Mouse (Mus musculus): ENCODE data around the gene Tmem94. TPM values are rescaled to one million over a fixed set of nuclear protein-coding genes. Genes with fewer than 3 reads are reported as not detected.

Gene Tmem94
- total RNA-seq, 2 experiments from 2014 or later: 17.2 to 17.6 TPM

Other genes with a start within 250 kb of the Tmem94 start
- gene Sumo2, start 229.2 kb upstream of the Tmem94 start, total RNA-seq (2014; fragmentation: Nextera tagmentation): 482 and 644 TPM in 2 replicates
- gene Sumo2, start 229.2 kb upstream of the Tmem94 start, total RNA-seq (2017): 590 and 678 TPM in 2 replicates
- 172 and 175 TPM in 2 replicates for gene Nup85, start 201.0 kb upstream of the Tmem94 start, total RNA-seq (2014; fragmentation: Nextera tagmentation)
- 170 and 173 TPM in 2 replicates for gene Nup85, start 201.0 kb upstream of the Tmem94 start, total RNA-seq (2017)
- 49.9 and 57.2 TPM in 2 replicates for gene Mrps7, start 161.5 kb upstream of the Tmem94 start, total RNA-seq (2014; fragmentation: Nextera tagmentation)
- gene Mrps7, start 161.5 kb upstream of the Tmem94 start, total RNA-seq (2017): 46.9 and 63.8 TPM in 2 replicates
- 34.1 and 43.3 TPM in 2 replicates for gene Gga3, start 161.4 kb upstream of the Tmem94 start, total RNA-seq (2014; fragmentation: Nextera tagmentation)
- 28.2 and 31.8 TPM in 2 replicates for gene Gga3, start 161.4 kb upstream of the Tmem94 start, total RNA-seq (2017)
- 18.9 and 32.1 TPM in 2 replicates for gene Mif4gd, start 152.5 kb upstream of the Tmem94 start, total RNA-seq (2014; fragmentation: Nextera tagmentation)
- gene Mif4gd, start 152.5 kb upstream of the Tmem94 start, total RNA-seq (2017): 17.5 and 29.5 TPM in 2 replicates
- gene Slc25a19, start 137.1 kb upstream of the Tmem94 start, total RNA-seq (2014; fragmentation: Nextera tagmentation): 21.9 and 26.1 TPM in 2 replicates
- 12.8 and 21.6 TPM in 2 replicates for gene Slc25a19, start 137.1 kb upstream of the Tmem94 start, total RNA-seq (2017)
- 106 and 112 TPM in 2 replicates for gene Grb2, start 56.8 kb upstream of the Tmem94 start, total RNA-seq (2014; fragmentation: Nextera tagmentation)
- gene Grb2, start 56.8 kb upstream of the Tmem94 start, total RNA-seq (2017): 40.4 and 56.0 TPM in 2 replicates
- 1.9 and 5.1 TPM in 2 replicates for gene Caskin2, start 48.2 kb downstream of the Tmem94 start, total RNA-seq (2014; fragmentation: Nextera tagmentation)
- 1.7 and 3.5 TPM in 2 replicates for gene Caskin2, start 48.2 kb downstream of the Tmem94 start, total RNA-seq (2017)
- 21.9 and 22.5 TPM in 2 replicates for gene Tsen54, start 49.3 kb downstream of the Tmem94 start, total RNA-seq (2014; fragmentation: Nextera tagmentation)
- gene Tsen54, start 49.3 kb downstream of the Tmem94 start, total RNA-seq (2017): 8.5 and 18.6 TPM in 2 replicates
- 4.2 and 11.3 TPM in 2 replicates for gene Llgl2, start 58.6 kb downstream of the Tmem94 start, total RNA-seq (2014; fragmentation: Nextera tagmentation)
- gene Llgl2, start 58.6 kb downstream of the Tmem94 start, total RNA-seq (2017): 2.8 and 4.1 TPM in 2 replicates
- gene Myo15b, start 93.0 kb downstream of the Tmem94 start, total RNA-seq (2014; fragmentation: Nextera tagmentation): 4.4 and 5.4 TPM in 2 replicates
- 1.1 and 2.1 TPM in 2 replicates for gene Myo15b, start 93.0 kb downstream of the Tmem94 start, total RNA-seq (2017)
- gene Smim5, start 134.5 kb downstream of the Tmem94 start, total RNA-seq (2014; fragmentation: Nextera tagmentation): 7.1 and 10.4 TPM in 2 replicates
- gene Smim5, start 134.5 kb downstream of the Tmem94 start, total RNA-seq (2017): 3.5 and 7.8 TPM in 2 replicates
- 0.88 and 2.3 TPM in 2 replicates for gene Smim6, start 146.6 kb downstream of the Tmem94 start, total RNA-seq (2014; fragmentation: Nextera tagmentation)
- 0.69 TPM in 1 of 2 replicates, not detected in the other for gene Smim6, start 146.6 kb downstream of the Tmem94 start, total RNA-seq (2017)
- gene Sap30bp, start 167.8 kb downstream of the Tmem94 start, total RNA-seq (2014; fragmentation: Nextera tagmentation): 20.4 and 44.5 TPM in 2 replicates
- 145 and 211 TPM in 2 replicates for gene Sap30bp, start 167.8 kb downstream of the Tmem94 start, total RNA-seq (2017)
- gene Recql5, start 168.0 kb downstream of the Tmem94 start, total RNA-seq (2014; fragmentation: Nextera tagmentation): 22.8 and 27.6 TPM in 2 replicates
- gene Recql5, start 168.0 kb downstream of the Tmem94 start, total RNA-seq (2017): 18.9 and 19.3 TPM in 2 replicates
- not detected in 2 replicates for gene Itgb4, start 209.3 kb downstream of the Tmem94 start, total RNA-seq (2014; fragmentation: Nextera tagmentation)
- not detected in 2 replicates for gene Itgb4, start 209.3 kb downstream of the Tmem94 start, total RNA-seq (2017)
- 36.7 and 62.2 TPM in 2 replicates for gene Galk1, start 247.3 kb downstream of the Tmem94 start, total RNA-seq (2014; fragmentation: Nextera tagmentation)
- 41.3 and 52.3 TPM in 2 replicates for gene Galk1, start 247.3 kb downstream of the Tmem94 start, total RNA-seq (2017)

Measured in granulocyte monocyte progenitor cell, adult 5-6 weeks (primary cell).